In genomic region chr6:35256691-35257090, GRCm38 (mm10) we compare ENCODE assay signal across 8 mouse cellular contexts. TPM values are rescaled to one million over a fixed set of nuclear protein-coding genes. Genes with fewer than 3 reads are reported as not detected.
DNase-seq lines count a peak whose midpoint lies in the region; TF ChIP-seq lines count a peak whose summit lies in the region.
"Had no signal": no experiment of that assay in that cellular context is flagged by ENCODE, and none has a peak within 500 bp of the region (broad histone marks: within the 10 kb centered on the region; RNA-seq: fewer than 3 reads in every experiment).

No protein-coding gene starts in this region.

- no peak for TF ChIP-seq CTCF in C2C12 (IDR thresholded peaks at IDR 0.05; ENCODE audit: control insufficient read depth, insufficient read depth, insufficient read length)
- no peak for TF ChIP-seq CTCF in olfactory bulb, adult 2 months (IDR thresholded peaks at IDR 0.05; ENCODE audit: insufficient read depth, low read depth, low read length)

- H3ac ChIP-seq in C2C12 (ENCODE audit: control insufficient read depth, insufficient read length, low read depth): no peak overlapping the region

- H3K79me2 ChIP-seq in C2C12 (ENCODE audit: control insufficient read depth, insufficient read depth): peaks cover 71% of the 10 kb centered on the region

- DNase-seq in MEL-GATA-1-ER (ENCODE audit: extremely low read depth, low read depth): peak; percentile 95
- peak; percentile 80 for DNase-seq in fibroblast of lung, adult 2 months (ENCODE audit: low read depth)
- peak; percentile 68 for DNase-seq in kidney, postnatal 10 days
- no peak for DNase-seq in neural tube, embryonic 10.5 days (ENCODE audit: extremely low spot score, low spot score)
- no peak for DNase-seq in cerebellum, postnatal 25 days

- H3K27me3 ChIP-seq in C2C12 (ENCODE audit: control insufficient read depth, insufficient read depth, insufficient read length): no peaks in the 10 kb centered on the region
- H3K27me3 ChIP-seq: embryonic facial prominence, embryonic 12.5 days had no signal

- peak overlapping the region; percentile 21; the same call in 1 of the 2 replicates for H3K27ac ChIP-seq in olfactory bulb, adult 2 months (ENCODE audit: insufficient read depth, low read depth, low read length)
- H3K27ac ChIP-seq: embryonic facial prominence, embryonic 12.5 days had no signal

- no peak overlapping the region for H3K4me3 ChIP-seq in C2C12 (ENCODE audit: insufficient read depth, poor library complexity, severe bottlenecking)
- no peak overlapping the region for H3K4me3 ChIP-seq in olfactory bulb, adult 2 months (ENCODE audit: insufficient read depth, low read depth, low read length)
- H3K4me3 ChIP-seq: embryonic facial prominence, embryonic 12.5 days had no signal

- H3K36me3 ChIP-seq in C2C12 (ENCODE audit: control insufficient read depth, insufficient read depth): peaks cover 11% of the 10 kb centered on the region

- TF ChIP-seq POLR2A in olfactory bulb, adult 2 months (IDR thresholded peaks at IDR 0.05; ENCODE audit: insufficient read depth, low read depth, low read length): no peak

- peaks cover 43% of the 10 kb centered on the region for H3K79me3 ChIP-seq in C2C12 (ENCODE audit: low read depth)

- WGBS in olfactory bulb, adult 2 months: 37% methylated on average over 7 of the region's 7 CpGs

- peaks cover 23% of the 10 kb centered on the region for H3K4me1 ChIP-seq in olfactory bulb, adult 2 months (ENCODE audit: control insufficient read depth, insufficient read depth, low read length)

TF ChIP-seq in C2C12, 6 proteins besides CTCF, POLR2A, EP300 and RAD21:
- TF ChIP-seq USF1 (IDR thresholded peaks at IDR 0.05; ENCODE audit: low read depth) (no peak), MAX (IDR thresholded peaks at IDR 0.05) (peak; percentile 59), MYOD1 (IDR thresholded peaks at IDR 0.05; ENCODE audit: control insufficient read depth, insufficient read length, low read depth) (no peak), FOSL1 (IDR thresholded peaks at IDR 0.05; ENCODE audit: insufficient read depth, low read length, poor library complexity, severe bottlenecking) (peak; percentile 93), CEBPB (IDR thresholded peaks at IDR 0.05; ENCODE audit: low read depth) (no peak), MYOG (IDR thresholded peaks at IDR 0.05; ENCODE audit: control insufficient read depth, extremely low read depth, insufficient read length) (no peak)

RNA-seq across cellular contexts. Expression of gene Slc13a4, which starts 51.2 kb away (rescaled TPM):
- 0.07 TPM for polyA plus RNA-seq in C2C12 (2012; fragmentation: generic; extraction: Trizol)
- not detected in 2 replicates for polyA plus RNA-seq in olfactory bulb, adult 2 months (2012; ENCODE audit: insufficient read depth, insufficient read length, low replicate concordance, missing spikeins)

Comparison
In these comparisons a context has a peak if more than half of its experiments do, and no peak if none do; other contexts are left out.
1. DNase-seq: peak in MEL-GATA-1-ER (single experiment), fibroblast of lung, adult 2 months (single experiment) and kidney, postnatal 10 days (single experiment); none in neural tube, embryonic 10.5 days (single experiment) and cerebellum, postnatal 25 days (0 of 2).